Mouse (Mus musculus) heart, embryonic 14.5 days (tissue): ENCODE measurements around the gene Slirp. TPM values are rescaled to one million over a fixed set of nuclear protein-coding genes. Genes with fewer than 3 reads are reported as not detected.
"Not testable (repeated sequence)": the region's sequence is repeated elsewhere in the genome, so short reads cannot be mapped to it uniquely, and the experiment has no call there.

Experiments
- ATAC-seq: fragments of 200-750 bp; cut with Nextera tagmentation; 2 replicates; pipeline ENCODE4 v1.8.0; 2017; ENCODE audit warnings: low read depth, moderate TSS enrichment; ENCODE audit not compliant: insufficient number of reproducible peaks, insufficient read depth, low FRiP score
- H3K27ac ChIP-seq, 2 experiments: fragments of 200-500 bp in 1 of 2; fragments of 300-500 bp in 1 of 2; sonication (generic) in 1 of 2; replicated peaks in 1 of 2; 2 replicates each; pipeline ENCODE4 v1.5.1; 2012 to 2014; ENCODE audit warnings: low read depth in 2 of 2, low read length in 2 of 2, control low read depth in 1 of 2, mild to moderate bottlenecking in 1 of 2, mixed read lengths in 1 of 2; ENCODE audit not compliant: control insufficient read depth in 1 of 2, insufficient read depth in 1 of 2
- H3K27me3 ChIP-seq: fragments of 300-500 bp; sonication (generic); 2 replicates; pipeline ENCODE4 v1.6.1; 2014; ENCODE audit warnings: mild to moderate bottlenecking, low read length, control low read depth; ENCODE audit not compliant: control insufficient read depth, insufficient read depth
- H3K36me3 ChIP-seq: fragments of 300-500 bp; sonication (generic); 2 replicates; pipeline ENCODE4 v1.6.1; 2014; ENCODE audit warnings: mild to moderate bottlenecking, control low read depth, low read length, mixed read lengths; ENCODE audit not compliant: control insufficient read depth, insufficient read depth
- H3K4me1 ChIP-seq, 2 experiments: fragments of 200-500 bp in 1 of 2; fragments of 300-500 bp in 1 of 2; sonication (generic) in 1 of 2; 2 replicates each; pipeline ENCODE4 v1.6.1; 2012 to 2014; ENCODE audit warnings: low read length in 2 of 2, control low read depth in 1 of 2, mixed read lengths in 1 of 2; ENCODE audit not compliant: control insufficient read depth in 2 of 2, insufficient read depth in 2 of 2
- H3K4me2 ChIP-seq: fragments of 300-500 bp; sonication (generic); 2 replicates; pipeline ENCODE4 v1.6.1; 2014; ENCODE audit warnings: mild to moderate bottlenecking, low read length
- H3K4me3 ChIP-seq, 2 experiments: fragments of 200-500 bp in 1 of 2; fragments of 300-500 bp in 1 of 2; sonication (generic) in 1 of 2; 2 replicates each; pipeline ENCODE4 v1.5.1; 2012 to 2014; ENCODE audit warnings: low read length in 2 of 2, mild to moderate bottlenecking in 2 of 2, control low read depth in 1 of 2, low read depth in 1 of 2, moderate library complexity in 1 of 2; ENCODE audit not compliant: control insufficient read depth in 1 of 2, insufficient read depth in 1 of 2
- H3K9ac ChIP-seq: fragments of 300-500 bp; sonication (generic); 2 replicates; pipeline ENCODE4 v1.6.1; 2014; ENCODE audit warnings: mild to moderate bottlenecking, low read length
- H3K9me3 ChIP-seq: fragments of 300-500 bp; sonication (generic); 2 replicates; pipeline ENCODE4 v1.6.1; 2016; ENCODE audit warnings: low read length, control low read depth; ENCODE audit not compliant: control insufficient read depth
- WGBS: fragments of 180-500 bp; shearing (Covaris S2); extraction: QIAGEN DNeasy Blood & Tissue Kit; methylation state at CpG from one replicate; pipeline ENCODE4 v1.1.7; 2014; 5-methylcytosine and 5-hydroxymethylcytosine counted together
- polyA plus RNA-seq: library from polyadenylated mRNA; unstranded; fragments of >200 nt; fragmentation: Nextera tagmentation; extraction: Ambion mirVana; gene quantifications from 2 replicates; pipeline ENCODE4 v1.2.1, GENCODE M21; 2014

Gene Slirp
- polyA plus RNA-seq, 1 experiment from 2014 or later: 265 TPM

GRCm38 (mm10) chr12:87470263-87471136 lies 26.8 kb downstream of the Slirp start:
- H3K36me3 ChIP-seq: peaks cover 26% of the 10 kb centered on the region
- 65% methylated on average over 7 of the region's 7 CpGs for WGBS
- no peak overlapping the region; a peak in 1 of 4 replicates for H3K4me3 ChIP-seq
- peak overlapping the region; percentile 84 for H3K4me2 ChIP-seq
- H3K27ac ChIP-seq: no peak overlapping the region
- no peak for ATAC-seq
- no peaks in the 10 kb centered on the region for H3K9me3 ChIP-seq
- H3K9ac ChIP-seq: peak overlapping the region; percentile 85; the same call in 1 of the 2 replicates
- H3K27me3 ChIP-seq: no peaks in the 10 kb centered on the region
- H3K4me1 ChIP-seq: peaks cover 5 to 9% of the 10 kb centered on the region in 2 experiments

- H3K27ac ChIP-seq: peak overlapping the region; percentile 72 to 91
- no peaks in the 10 kb centered on the region for H3K9me3 ChIP-seq
- H3K9ac ChIP-seq: peak overlapping the region; percentile 85
- peak overlapping the region; percentile 81 to 99 for H3K4me3 ChIP-seq
- H3K27me3 ChIP-seq: no peaks in the 10 kb centered on the region
- ATAC-seq: no peak
- peaks cover 5 to 9% of the 10 kb centered on the region in 2 experiments for H3K4me1 ChIP-seq
- peak overlapping the region; percentile 84 for H3K4me2 ChIP-seq
- H3K36me3 ChIP-seq: peaks cover 21% of the 10 kb centered on the region
- WGBS: under 1% methylated on average over 19 of the region's 19 CpGs
Measured at GRCm38 (mm10) chr12:87471421-87471963, 27.8 kb downstream of the Slirp start.

DNA sequence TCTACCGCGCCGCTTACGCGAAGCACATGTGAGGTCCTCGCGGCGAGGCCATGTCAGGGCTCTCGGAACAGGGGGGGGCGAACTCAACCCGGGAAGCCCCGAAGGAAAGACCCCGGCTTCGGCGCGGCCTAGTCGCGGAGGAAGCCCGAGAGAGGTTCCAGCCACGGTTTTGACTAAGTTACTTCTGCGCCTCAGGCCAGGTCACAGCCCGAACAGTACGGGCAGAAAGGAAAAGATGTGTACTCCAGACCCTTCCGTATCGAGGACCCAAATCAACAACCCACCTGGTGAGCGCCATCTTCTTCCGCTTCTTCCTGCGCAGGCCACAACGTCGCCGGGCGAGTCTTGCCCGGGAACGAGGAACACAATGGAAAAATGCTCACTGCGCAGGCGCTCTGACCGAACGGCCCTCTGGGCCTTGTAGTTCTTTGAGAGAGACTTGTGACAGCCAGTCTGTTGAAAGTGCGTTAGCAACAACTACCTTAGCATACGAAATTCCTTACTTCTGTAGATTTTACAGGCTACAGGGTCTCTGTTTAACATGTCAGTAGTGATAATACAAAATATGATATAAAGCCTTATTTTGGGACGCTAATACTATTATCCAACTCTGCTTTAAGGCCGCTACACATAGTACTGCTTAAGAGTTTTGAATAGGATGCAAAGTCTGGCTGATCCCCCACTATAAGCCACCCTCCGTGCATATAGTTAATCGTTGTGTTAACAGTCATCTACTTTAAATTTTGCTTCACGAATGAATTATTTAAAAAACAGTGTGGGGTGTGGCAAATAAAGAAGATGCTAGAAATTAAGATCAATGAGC lies 28.5 kb downstream of the Slirp start, which contains the start of gene Snw1:
Snw1 (minus strand) TSS at position 311 of the 823 bp plus-strand sequence.
- Histone ChIP-seq H3K9ac (peak within 1 kb of the TSS; percentile 85), H3K27me3 (no peaks in the 10 kb centered on the region), H3K4me3 (peak within 1 kb of the TSS; percentile 81 to 99), H3K36me3 (peaks cover 14% of the 10 kb centered on the region), H3K4me1 (peaks cover 5 to 9% of the 10 kb centered on the region in 2 experiments), H3K4me2 (peak within 1 kb of the TSS; percentile 84), H3K27ac (peak within 1 kb of the TSS; percentile 72 to 91), H3K9me3 (no peaks in the 10 kb centered on the region)
- 3% methylated on average over 45 of the region's 45 CpGs for WGBS
- peak; percentile 95 for ATAC-seq

DNA sequence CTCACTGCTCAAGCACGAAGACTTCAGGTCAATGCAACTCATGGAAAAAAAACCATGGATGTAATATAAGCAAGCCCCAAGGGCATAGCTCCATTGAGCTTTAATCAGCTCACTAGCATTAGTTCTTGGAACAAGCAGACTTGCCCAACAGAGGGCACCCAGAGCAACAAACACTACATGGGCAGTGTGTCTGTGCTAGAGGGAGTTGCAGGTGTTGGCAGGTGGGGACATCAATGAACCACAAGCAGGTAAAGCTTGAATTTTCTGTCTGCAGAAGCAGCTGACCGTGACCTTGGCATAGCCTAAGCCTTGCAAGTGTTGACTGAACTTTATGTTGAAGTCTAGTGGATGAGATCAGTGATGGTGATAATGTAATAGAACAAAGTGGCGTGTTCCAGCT lies 31.1 kb downstream of the Slirp start:
- no peak overlapping the region for H3K9ac ChIP-seq
- WGBS: 74% methylated on average over 3 of the region's 3 CpGs
- no peak overlapping the region for H3K4me2 ChIP-seq
- 0 out of 2 replicates have a peak, but pooled peaks cover under 1% of the 10 kb centered on the region for H3K36me3 ChIP-seq
- no peak overlapping the region for H3K4me3 ChIP-seq
- ATAC-seq: no peak
- H3K9me3 ChIP-seq: no peaks in the 10 kb centered on the region
- no peak overlapping the region for H3K27ac ChIP-seq
- no peaks in the 10 kb centered on the region for H3K27me3 ChIP-seq
- peaks cover 5 to 9% of the 10 kb centered on the region in 2 experiments for H3K4me1 ChIP-seq

DNA sequence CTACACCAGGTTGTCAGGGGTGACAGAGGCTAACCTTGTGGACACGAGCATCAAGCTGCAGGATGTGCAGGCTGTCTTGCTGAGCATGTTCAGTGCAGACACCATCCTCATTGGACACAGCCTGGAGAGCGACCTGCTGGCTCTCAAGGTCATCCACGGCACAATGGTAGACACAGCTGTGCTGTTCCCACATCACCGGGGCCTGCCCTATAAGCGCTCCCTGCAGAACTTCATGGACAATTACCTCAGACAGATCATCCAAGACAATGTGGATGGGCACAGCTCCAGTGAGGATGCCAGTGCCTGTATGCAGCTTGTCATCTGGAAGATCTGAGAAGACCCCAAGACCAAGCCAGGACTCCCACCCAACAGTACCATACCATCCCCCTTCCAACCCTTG lies 38.8 kb downstream of the Slirp start:
- 83% methylated on average over 5 of the region's 5 CpGs for WGBS
- H3K27ac ChIP-seq, H3K36me3 ChIP-seq, H3K4me2 ChIP-seq, H3K27me3 ChIP-seq, H3K9me3 ChIP-seq, H3K4me1 ChIP-seq, H3K9ac ChIP-seq, ATAC-seq, H3K4me3 ChIP-seq: not testable (repeated sequence)

GRCm38 (mm10) chr12:87488683-87489082 lies 45.0 kb downstream of the Slirp start:
- H3K4me2 ChIP-seq, H3K9ac ChIP-seq, H3K9me3 ChIP-seq, H3K4me3 ChIP-seq, H3K27ac ChIP-seq, ATAC-seq, H3K27me3 ChIP-seq, H3K4me1 ChIP-seq, H3K36me3 ChIP-seq: not testable (repeated sequence)
- 56% methylated on average over 2 of the region's 2 CpGs for WGBS

GRCm38 (mm10) chr12:87494421-87494820 lies 50.7 kb downstream of the Slirp start, which contains the start of gene Gm5788:
Gene Gm5788 (plus strand): TSS chr12:87494721.
- not testable (repeated sequence) for H3K9ac ChIP-seq, H3K4me2 ChIP-seq, H3K9me3 ChIP-seq, H3K36me3 ChIP-seq, ATAC-seq, H3K4me3 ChIP-seq, H3K4me1 ChIP-seq, H3K27ac ChIP-seq, H3K27me3 ChIP-seq
- WGBS: 82% methylated on average over 3 of the region's 3 CpGs
